Mouse (Mus musculus): ENCODE results near the gene Ist1. TPM values are rescaled to one million over a fixed set of nuclear protein-coding genes. Genes with fewer than 3 reads are reported as not detected.

The Ist1 gene
- 27.6 and 64.7 TPM in 2 replicates for polyA plus RNA-seq (2012; rRNA removed; ENCODE audit: low replicate concordance)

GRCm38 (mm10) chr8:109693146-109693900 is at the start of gene Ist1:
TSS of gene Ist1 (minus strand) at chr8:109693260.

GRCm38 (mm10) chr8:109737237-109738048 is 44.4 kb upstream of the Ist1 start, which contains the start of gene Atxn1l:
TSS of gene Atxn1l (minus strand) at chr8:109737739.

GRCm38 (mm10) chr8:109705320-109706075 is 12.4 kb upstream of the Ist1 start, which contains the start of gene Zfp821:
TSS of gene Zfp821 (plus strand) at chr8:109705546.

Other genes starting within 250 kb of the Ist1 start
- not detected in 2 replicates for gene Pmfbp1, start 199.2 kb downstream of the Ist1 start, polyA plus RNA-seq (2012; rRNA removed; ENCODE audit: low replicate concordance)
- 14.0 and 18.5 TPM in 2 replicates for gene Dhx38, start 127.4 kb downstream of the Ist1 start, polyA plus RNA-seq (2012; rRNA removed; ENCODE audit: low replicate concordance)
- 5.1 and 6.4 TPM in 2 replicates for gene Txnl4b, start 127.4 kb downstream of the Ist1 start, polyA plus RNA-seq (2012; rRNA removed; ENCODE audit: low replicate concordance)
- gene Hp, start 114.1 kb downstream of the Ist1 start, polyA plus RNA-seq (2012; rRNA removed; ENCODE audit: low replicate concordance) = 556 and 579 TPM in 2 replicates
- gene Dhodh, start 84.6 kb downstream of the Ist1 start, polyA plus RNA-seq (2012; rRNA removed; ENCODE audit: low replicate concordance) = 19.8 and 30.4 TPM in 2 replicates
- 0.14 and 0.34 TPM in 2 replicates for gene Pkd1l3, start 78.7 kb downstream of the Ist1 start, polyA plus RNA-seq (2012; rRNA removed; ENCODE audit: low replicate concordance)
- 5.9 and 6.7 TPM in 2 replicates for gene Zfp821, start 12.3 kb upstream of the Ist1 start, polyA plus RNA-seq (2012; rRNA removed; ENCODE audit: low replicate concordance)
- 15.7 and 16.2 TPM in 2 replicates for gene Atxn1l, start 44.5 kb upstream of the Ist1 start, polyA plus RNA-seq (2012; rRNA removed; ENCODE audit: low replicate concordance)
- 22.5 and 46.2 TPM in 2 replicates for gene Ap1g1, start 85.3 kb upstream of the Ist1 start, polyA plus RNA-seq (2012; rRNA removed; ENCODE audit: low replicate concordance)
- gene Phlpp2, start 175.3 kb upstream of the Ist1 start, polyA plus RNA-seq (2012; rRNA removed; ENCODE audit: low replicate concordance) = 4.8 and 7.4 TPM in 2 replicates

Data from mammary gland, adult 2 months (tissue).